Mouse (Mus musculus) bone marrow macrophage, adult 2 months (primary cell): ENCODE measurements at regions not wholly inside any gene's neighbourhood (a gene's known extent, or its start where the extent isn't known, plus 50 kb on each side); places are given as distances from the start of the nearest gene placed in this dataset.

ENCODE experiments used
- CTCF ChIP-seq: IDR thresholded peaks from 2 replicates; pipeline ENCODE4 v1.5.1; 2012; ENCODE audit warnings: low read depth, mild to moderate bottlenecking, low read length, moderate library complexity
- POLR2A ChIP-seq: IDR thresholded peaks from 2 replicates; pipeline ENCODE4 v1.6.1; 2012; ENCODE audit warnings: mild to moderate bottlenecking, low read depth, low read length, borderline replicate concordance

DNA sequence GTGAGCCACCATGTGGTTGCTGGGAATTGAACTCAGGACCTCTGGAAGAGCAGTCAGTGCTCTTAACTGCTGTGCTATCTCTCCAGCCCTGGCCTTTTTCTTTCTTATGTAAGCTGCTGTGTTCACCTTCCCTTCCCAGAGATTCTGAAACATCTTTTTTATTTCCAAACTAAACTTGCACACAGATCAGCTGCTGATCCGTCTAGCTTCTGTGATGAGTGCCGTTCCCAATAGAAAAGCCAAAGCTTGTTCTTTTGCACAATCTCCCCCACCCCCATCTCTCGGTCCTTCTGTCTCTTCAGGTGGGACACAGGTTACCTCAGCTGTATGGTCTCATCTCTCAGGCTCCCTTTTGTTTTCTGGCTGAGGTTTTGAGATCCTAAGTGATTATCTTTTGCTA lies 191.9 kb downstream of the Tcp10c start:
- no peak for TF ChIP-seq CTCF
- TF ChIP-seq POLR2A: no peak
